Mouse (Mus musculus) adrenal gland, adult (tissue): ENCODE results near the gene Dll3.
"Not testable (repeated sequence)": the region's sequence is repeated elsewhere in the genome, so short reads cannot be mapped to it uniquely, and the experiment has no call there.

Source experiments
- DNase-seq, 2 experiments: peaks; one replicate each; pipeline ENCODE4 v3.0.0; 2022 to 2023; ENCODE audit warnings: low spot score in 1 of 2; ENCODE audit not compliant: inconsistent age in 2 of 2

The Dll3 gene

DNA sequence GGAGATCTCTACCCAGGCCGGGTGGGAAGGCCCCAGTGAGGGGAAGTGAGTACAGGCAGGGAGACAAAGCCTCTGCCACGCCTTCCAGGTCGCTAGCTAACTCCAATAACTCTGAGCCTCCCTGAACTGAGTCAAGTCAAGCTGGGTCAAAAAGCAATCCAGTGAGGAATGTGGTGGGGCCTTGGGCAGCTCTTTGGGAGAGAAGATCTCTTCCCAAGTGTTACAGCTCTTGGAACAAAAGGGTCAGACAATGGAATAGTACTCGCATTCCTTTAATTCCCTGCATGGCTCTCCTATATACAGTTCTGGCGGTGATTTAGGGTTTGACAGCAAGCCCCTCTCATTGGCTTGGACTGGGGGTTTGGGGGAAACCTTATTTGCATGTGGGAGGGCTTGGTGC is 39.2 kb downstream of the Dll3 start:
- DNase-seq: no peak

DNA sequence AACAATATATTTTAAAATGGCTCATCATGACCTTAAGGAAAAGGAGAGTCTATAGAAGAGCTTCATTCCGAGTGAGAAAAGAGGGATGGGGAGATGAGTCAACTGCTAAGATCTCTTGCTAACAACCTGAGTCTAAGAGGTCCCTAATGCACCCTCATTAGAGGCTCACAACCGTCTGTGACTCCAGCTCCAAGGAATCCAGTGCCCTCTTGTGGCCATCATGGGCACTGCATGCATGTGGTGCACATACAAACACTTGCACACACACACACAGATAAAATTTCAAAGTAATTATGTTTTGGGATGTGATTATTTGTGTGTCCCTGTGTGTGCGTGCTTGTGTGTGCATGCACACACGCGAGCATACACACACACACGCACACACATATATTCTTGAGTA is 46.6 kb downstream of the Dll3 start:
- DNase-seq: no peak

DNA sequence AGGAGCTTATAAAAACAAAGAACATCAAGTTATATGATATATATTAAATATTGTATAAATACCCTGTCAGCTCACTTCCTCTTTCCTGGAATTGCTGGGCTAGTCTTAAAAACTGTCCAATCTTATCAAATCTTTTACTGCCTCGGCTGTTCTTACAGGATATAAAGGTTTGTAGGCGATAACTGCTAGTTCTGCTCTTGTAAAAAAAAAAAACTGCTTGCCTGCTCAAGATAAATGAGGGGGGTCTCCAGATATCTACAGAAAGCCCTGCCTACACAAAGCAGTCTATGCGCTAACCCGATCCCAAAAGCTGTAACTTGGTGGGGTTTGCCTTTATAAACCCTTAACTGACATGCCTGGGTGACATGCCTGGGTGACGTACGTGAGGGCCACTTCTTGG is 47.4 kb downstream of the Dll3 start:
- DNase-seq: no peak

DNA sequence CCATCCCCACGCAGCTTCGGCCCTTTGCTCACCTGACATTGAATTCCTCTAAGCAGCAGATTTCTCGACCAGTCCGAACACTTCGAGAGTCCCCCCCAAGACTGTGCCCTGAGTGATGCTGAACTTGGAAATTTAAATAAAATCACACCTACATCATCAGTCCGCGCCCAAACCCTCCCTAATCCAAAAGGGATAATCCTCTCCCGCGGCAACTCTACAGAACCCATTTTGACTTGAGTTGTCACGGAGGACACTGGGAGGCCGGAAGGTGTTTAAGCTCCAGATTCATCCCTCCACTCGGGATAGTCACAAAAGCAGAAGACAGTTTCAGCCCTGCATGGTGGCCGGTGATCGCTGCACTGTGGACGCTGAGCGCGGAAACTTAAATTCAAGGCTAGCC is 50.1 kb downstream of the Dll3 start:
- DNase-seq: no peak

DNA sequence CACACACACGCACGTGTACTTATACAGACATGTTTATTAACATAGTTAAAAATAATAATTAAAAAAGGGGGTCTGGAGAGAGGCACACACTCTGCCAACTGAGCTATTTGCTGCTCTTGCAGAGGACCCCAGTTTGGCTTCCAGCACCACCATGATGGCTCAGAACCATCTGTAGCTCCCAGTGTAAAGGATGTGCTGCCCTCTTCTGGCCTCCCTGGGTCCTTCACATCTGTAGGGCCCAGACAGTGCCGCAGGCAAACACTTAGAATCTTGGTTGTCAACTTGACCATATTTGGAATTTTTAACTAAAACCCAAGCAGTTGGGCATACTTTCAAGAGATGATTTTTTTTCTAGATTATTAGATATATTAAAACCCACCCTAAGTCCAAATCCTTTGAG is 53.1 kb downstream of the Dll3 start:
- no peak for DNase-seq

DNA sequence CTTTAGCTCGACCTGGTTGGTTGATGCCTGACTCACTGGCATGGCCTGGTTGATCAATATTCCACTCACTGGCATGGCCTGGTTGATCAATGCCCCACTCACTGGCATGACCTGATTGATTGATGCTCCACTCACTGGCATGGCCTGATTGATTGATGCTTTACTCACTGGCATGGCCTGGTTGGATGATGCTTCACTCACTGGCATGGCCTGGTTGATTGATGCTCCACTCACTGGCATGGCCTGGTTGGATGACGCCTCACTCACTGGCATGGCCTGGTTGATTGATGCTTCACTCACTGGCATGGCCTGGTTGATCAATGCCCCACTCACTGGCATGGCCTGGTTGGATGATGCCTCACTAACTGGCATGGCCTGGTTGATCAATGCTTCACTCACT is 58.1 kb downstream of the Dll3 start:
- not testable (repeated sequence) for DNase-seq
